Mouse (Mus musculus) ES-E14 (cell line): ENCODE measurements around the gene Stbd1.

ENCODE experiments used
- ZC3H11A ChIP-seq: IDR thresholded peaks from 2 replicates; pipeline ENCODE4 v1.6.1; 2012; ENCODE audit warnings: low read depth, mild to moderate bottlenecking, inconsistent platforms, low read length, borderline replicate concordance
- ZNF384 ChIP-seq: IDR thresholded peaks from 2 replicates; pipeline ENCODE4 v1.6.1; 2012; ENCODE audit warnings: low read depth, low read length, inconsistent platforms

DNA sequence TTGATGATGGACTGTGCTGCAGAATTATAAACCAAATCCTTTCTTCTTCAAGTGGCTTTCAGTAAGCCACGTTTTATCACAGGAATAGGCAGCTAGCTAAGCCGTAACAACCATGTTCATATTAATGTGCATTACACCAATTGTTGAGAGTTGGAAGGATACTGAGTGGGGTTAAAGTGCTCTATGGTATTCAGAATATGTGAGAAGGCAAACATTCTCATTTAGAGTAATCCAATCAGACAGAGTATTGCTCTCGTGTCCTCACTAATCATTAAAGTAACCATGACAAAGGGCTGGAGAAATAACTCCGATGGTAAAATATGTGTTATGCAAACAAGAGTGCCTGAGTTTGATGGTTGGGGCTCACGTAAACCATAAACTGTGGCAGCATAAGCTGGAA lies 19.0 kb downstream of the Stbd1 start:
- TF ChIP-seq ZNF384 (no peak), ZC3H11A (no peak)
